Mouse (Mus musculus) stomach, postnatal 0 days (tissue): Measurements from ENCODE around the gene Tsc1.

Experiments used
- CTCF ChIP-seq: IDR thresholded peaks from 2 replicates; pipeline ENCODE4 v1.5.1; 2016; ENCODE audit warnings: antibody characterized with exemption, low read depth, mild to moderate bottlenecking, moderate library complexity
- EP300 ChIP-seq: optimal IDR thresholded peaks from 2 replicates; pipeline ENCODE3; 2016; ENCODE audit warnings: antibody characterized with exemption

DNA sequence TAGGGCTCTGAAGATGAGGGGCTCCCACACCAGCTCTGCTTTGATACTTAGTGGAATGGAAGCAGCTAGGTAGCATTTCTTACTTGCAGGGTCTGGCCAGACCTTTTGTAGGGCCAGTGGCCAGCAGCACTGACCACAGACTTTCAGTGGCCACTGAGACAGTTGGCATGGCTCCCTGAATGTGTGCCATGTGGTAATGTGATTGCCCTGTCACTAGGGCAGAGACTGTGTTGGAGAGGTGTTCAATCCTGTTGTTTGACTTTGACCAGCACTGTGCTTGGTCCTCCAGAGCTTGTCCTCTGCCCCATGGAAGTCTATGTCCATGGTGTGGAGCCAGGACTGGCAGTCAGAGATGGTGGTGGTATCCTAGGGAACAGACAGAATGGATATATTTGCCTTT, 9.5 kb downstream of the Tsc1 start:
- TF ChIP-seq CTCF (no peak), EP300 (no peak)
